Mouse (Mus musculus): ENCODE measurements around the gene Src. TPM values are rescaled to one million over a fixed set of nuclear protein-coding genes. Genes with fewer than 3 reads are reported as not detected.

Gene Src
- polyA plus RNA-seq, 1 experiment from 2014 or later, result 15.1 TPM

DNA sequence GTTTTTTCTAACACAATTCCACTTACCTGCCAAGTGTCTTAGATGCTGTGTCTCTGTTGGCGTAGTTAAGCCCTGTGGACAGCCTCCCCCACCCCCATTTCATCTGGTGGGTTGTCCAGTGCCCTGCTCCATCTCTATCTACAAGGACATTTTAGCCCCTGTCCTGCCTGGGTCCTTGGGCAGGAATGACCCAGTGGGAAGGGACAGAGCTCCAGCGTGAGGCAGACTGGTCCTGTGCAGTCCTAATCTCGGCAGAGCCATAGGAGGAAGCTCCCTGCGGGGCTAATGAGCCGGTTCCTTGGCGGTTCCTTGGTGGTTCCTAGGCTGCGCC is 28.7 kb upstream of the Src start:
- Histone ChIP-seq H3K36me3 (ENCODE audit: control insufficient read depth, insufficient read depth, low read length) (no peaks in the 10 kb centered on the region; the same call in 1 of the 2 replicates), H3K4me1 (ENCODE audit: control insufficient read depth, insufficient read depth, low read length) (no peaks in the 10 kb centered on the region), H3K9me3 (ENCODE audit: control insufficient read depth, low read length) (no peaks in the 10 kb centered on the region), H3K9ac (ENCODE audit: low read length) (no peak overlapping the region), H3K4me3 (ENCODE audit: low read depth, low read length) (no peak overlapping the region), H3K4me2 (ENCODE audit: low read depth) (no peak overlapping the region), H3K27me3 (ENCODE audit: control insufficient read depth, insufficient read depth, low read length) (no peaks in the 10 kb centered on the region), H3K27ac (ENCODE audit: low read depth, low read length) (no peak overlapping the region)
- ATAC-seq (ENCODE audit: insufficient read depth, low FRiP score, low TSS enrichment), result no peak
- no peak for DNase-seq (ENCODE audit: low spot score)
- WGBS, result 85% methylated on average over 7 of the region's 7 CpGs

GRCm38 (mm10) chr2:157392331-157392730 is 25.9 kb upstream of the Src start:
- ATAC-seq (ENCODE audit: insufficient read depth, low FRiP score, low TSS enrichment) (no peak), DNase-seq (ENCODE audit: low spot score) (no peak)
- Histone ChIP-seq H3K4me2 (ENCODE audit: low read depth) (no peak overlapping the region), H3K27ac (ENCODE audit: low read depth, low read length) (no peak overlapping the region), H3K9me3 (ENCODE audit: control insufficient read depth, low read length) (no peaks in the 10 kb centered on the region), H3K9ac (ENCODE audit: low read length) (no peak overlapping the region), H3K27me3 (ENCODE audit: control insufficient read depth, insufficient read depth, low read length) (no peaks in the 10 kb centered on the region), H3K36me3 (ENCODE audit: control insufficient read depth, insufficient read depth, low read length) (no peaks in the 10 kb centered on the region; the same call in 1 of the 2 replicates), H3K4me1 (ENCODE audit: control insufficient read depth, insufficient read depth, low read length) (0 out of 2 replicates have a peak, but pooled peaks cover 3% of the 10 kb centered on the region), H3K4me3 (ENCODE audit: low read depth, low read length) (no peak overlapping the region)
- WGBS, result 96% methylated on average over 2 of the region's 2 CpGs

DNA sequence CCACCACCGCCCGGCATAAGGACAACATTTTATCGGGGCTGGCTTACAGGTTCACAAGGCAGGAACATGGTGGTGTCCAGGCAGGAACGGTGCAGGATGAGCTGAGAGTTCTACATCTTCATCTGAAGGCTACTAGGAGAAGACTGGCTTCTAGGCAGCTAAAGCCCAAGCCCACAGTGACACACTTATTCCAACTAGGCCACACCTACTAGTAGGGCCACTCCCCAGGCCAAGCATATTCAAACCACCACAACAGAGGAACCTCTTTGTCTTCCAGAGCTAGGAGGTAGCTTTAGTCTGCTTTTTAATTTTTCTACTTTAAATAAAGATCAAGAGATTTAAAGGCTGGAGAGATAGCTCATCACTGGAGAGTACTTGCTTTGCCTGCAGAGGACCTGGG is 24.7 kb upstream of the Src start:
- Histone ChIP-seq H3K4me1 (ENCODE audit: control insufficient read depth, insufficient read depth, low read length) (0 out of 2 replicates have a peak, but pooled peaks cover 3% of the 10 kb centered on the region), H3K36me3 (ENCODE audit: control insufficient read depth, insufficient read depth, low read length) (peaks cover 4% of the 10 kb centered on the region), H3K9me3 (ENCODE audit: control insufficient read depth, low read length) (no peaks in the 10 kb centered on the region), H3K4me3 (ENCODE audit: low read depth, low read length) (no peak overlapping the region), H3K27ac (ENCODE audit: low read depth, low read length) (no peak overlapping the region), H3K4me2 (ENCODE audit: low read depth) (no peak overlapping the region), H3K9ac (ENCODE audit: low read length) (no peak overlapping the region), H3K27me3 (ENCODE audit: control insufficient read depth, insufficient read depth, low read length) (no peaks in the 10 kb centered on the region)
- DNase-seq (ENCODE audit: low spot score), result no peak
- no peak for ATAC-seq (ENCODE audit: insufficient read depth, low FRiP score, low TSS enrichment)
- 99% methylated on average over 4 of the region's 4 CpGs for WGBS

DNA sequence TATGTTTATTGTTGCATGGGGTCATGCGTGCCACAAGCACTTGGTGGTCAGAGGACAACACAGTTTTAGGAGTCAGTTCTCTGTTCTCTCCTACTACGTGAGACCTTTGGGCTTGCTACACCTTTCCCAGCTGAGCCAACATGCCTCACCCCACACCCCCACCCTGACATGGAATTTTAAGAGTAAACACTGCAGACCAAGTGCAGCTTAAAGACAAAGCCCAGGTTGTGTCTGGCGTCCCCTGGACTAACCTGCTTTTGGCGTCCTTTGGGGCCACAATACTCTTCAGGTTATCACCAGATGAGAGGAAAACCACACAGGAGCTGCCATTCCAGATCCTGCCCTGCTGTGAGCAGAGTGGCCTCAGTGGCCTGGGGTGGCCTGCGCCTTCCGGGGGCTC is 23.4 kb upstream of the Src start:
- H3K36me3 ChIP-seq (ENCODE audit: control insufficient read depth, insufficient read depth, low read length), result peaks cover 4% of the 10 kb centered on the region
- WGBS, result 66% methylated on average over 6 of the region's 6 CpGs

GRCm38 (mm10) chr2:157395371-157395770 is 22.9 kb upstream of the Src start:
- WGBS, result 71% methylated on average over 5 of the region's 5 CpGs
- DNase-seq (ENCODE audit: low spot score), result no peak

More for the DNA sequence above, 23.4 kb upstream of the Src start:
- DNase-seq (ENCODE audit: low spot score) (no peak), ATAC-seq (ENCODE audit: insufficient read depth, low FRiP score, low TSS enrichment) (no peak)
- Histone ChIP-seq H3K4me3 (ENCODE audit: low read depth, low read length) (no peak overlapping the region), H3K27ac (ENCODE audit: low read depth, low read length) (0 out of 2 replicates have a peak overlapping the region, but pooled peaks have one; percentile 14), H3K4me2 (ENCODE audit: low read depth) (no peak overlapping the region), H3K9me3 (ENCODE audit: control insufficient read depth, low read length) (no peaks in the 10 kb centered on the region), H3K4me1 (ENCODE audit: control insufficient read depth, insufficient read depth, low read length) (0 out of 2 replicates have a peak, but pooled peaks cover 3% of the 10 kb centered on the region), H3K27me3 (ENCODE audit: control insufficient read depth, insufficient read depth, low read length) (no peaks in the 10 kb centered on the region), H3K9ac (ENCODE audit: low read length) (no peak overlapping the region)

GRCm38 (mm10) chr2:157395960-157396359 is 22.3 kb upstream of the Src start:
- H3K4me3 ChIP-seq (ENCODE audit: low read depth, low read length), result no peak overlapping the region
- peaks cover 4% of the 10 kb centered on the region for H3K36me3 ChIP-seq (ENCODE audit: control insufficient read depth, insufficient read depth, low read length)
- H3K4me2 ChIP-seq (ENCODE audit: low read depth), result no peak overlapping the region
- WGBS, result 53% methylated on average over 13 of the region's 13 CpGs
- H3K4me1 ChIP-seq (ENCODE audit: control insufficient read depth, insufficient read depth, low read length), result 0 out of 2 replicates have a peak, but pooled peaks cover 3% of the 10 kb centered on the region
- H3K9me3 ChIP-seq (ENCODE audit: control insufficient read depth, low read length), result no peaks in the 10 kb centered on the region
- ATAC-seq (ENCODE audit: insufficient read depth, low FRiP score, low TSS enrichment) (no peak), DNase-seq (ENCODE audit: low spot score) (no peak)
- H3K27ac ChIP-seq (ENCODE audit: low read depth, low read length), result peak overlapping the region; percentile 58; the same call in 1 of the 2 replicates
- H3K9ac ChIP-seq (ENCODE audit: low read length), result no peak overlapping the region
- H3K27me3 ChIP-seq (ENCODE audit: control insufficient read depth, insufficient read depth, low read length), result no peaks in the 10 kb centered on the region

More at GRCm38 (mm10) chr2:157395371-157395770, 22.9 kb upstream of the Src start:
- H3K27me3 ChIP-seq (ENCODE audit: control insufficient read depth, insufficient read depth, low read length), result no peaks in the 10 kb centered on the region
- H3K4me2 ChIP-seq (ENCODE audit: low read depth), result no peak overlapping the region
- H3K9ac ChIP-seq (ENCODE audit: low read length), result no peak overlapping the region
- peaks cover 4% of the 10 kb centered on the region for H3K36me3 ChIP-seq (ENCODE audit: control insufficient read depth, insufficient read depth, low read length)
- no peak overlapping the region for H3K27ac ChIP-seq (ENCODE audit: low read depth, low read length)
- no peaks in the 10 kb centered on the region for H3K9me3 ChIP-seq (ENCODE audit: control insufficient read depth, low read length)
- no peak for ATAC-seq (ENCODE audit: insufficient read depth, low FRiP score, low TSS enrichment)
- 0 out of 2 replicates have a peak, but pooled peaks cover 3% of the 10 kb centered on the region for H3K4me1 ChIP-seq (ENCODE audit: control insufficient read depth, insufficient read depth, low read length)
- H3K4me3 ChIP-seq (ENCODE audit: low read depth, low read length), result no peak overlapping the region

DNA sequence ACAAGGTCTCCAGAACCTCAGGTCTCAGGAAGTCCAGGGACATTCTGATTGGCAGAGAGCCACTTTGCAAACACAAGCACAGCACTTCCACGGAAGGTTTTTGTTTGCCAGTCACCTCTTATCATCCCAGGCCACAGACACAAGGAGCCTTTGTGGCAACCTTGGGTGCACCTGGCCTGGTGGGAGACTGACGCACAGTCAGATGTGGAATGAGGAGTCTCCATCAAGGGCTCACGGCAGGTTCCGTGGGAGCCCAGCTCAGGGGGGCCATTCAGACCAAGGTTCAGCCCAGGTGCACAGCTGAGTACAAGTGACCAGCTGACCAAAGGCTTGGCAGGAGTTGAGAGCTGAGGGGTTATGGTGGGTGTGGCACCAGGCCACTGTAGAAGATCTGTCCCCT is 20.9 kb upstream of the Src start:
- peaks cover 4% of the 10 kb centered on the region for H3K36me3 ChIP-seq (ENCODE audit: control insufficient read depth, insufficient read depth, low read length)
- 92% methylated on average over 4 of the region's 4 CpGs for WGBS

DNA sequence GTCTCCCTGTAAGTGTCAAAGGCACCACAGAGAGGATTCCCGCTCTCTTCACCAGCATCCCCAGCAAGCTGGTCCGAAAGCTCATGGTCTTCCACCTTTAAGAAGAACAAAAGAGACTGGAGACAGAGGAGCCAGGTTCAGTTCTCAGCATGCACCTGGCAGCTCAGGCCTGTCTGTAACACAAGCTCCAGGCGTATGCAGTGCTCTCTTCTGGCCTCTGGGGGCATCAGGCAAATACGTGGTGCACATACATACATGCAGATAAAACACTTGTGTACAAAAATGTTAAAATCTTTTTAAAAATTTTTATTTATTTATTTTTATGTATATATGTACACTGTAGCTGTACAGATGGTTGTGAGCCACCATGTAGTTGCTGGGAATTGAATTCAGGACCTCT is 19.7 kb upstream of the Src start:
- Histone ChIP-seq H3K36me3 (ENCODE audit: control insufficient read depth, insufficient read depth, low read length) (peaks cover 4% of the 10 kb centered on the region), H3K27me3 (ENCODE audit: control insufficient read depth, insufficient read depth, low read length) (no peaks in the 10 kb centered on the region), H3K4me2 (ENCODE audit: low read depth) (no peak overlapping the region), H3K27ac (ENCODE audit: low read depth, low read length) (no peak overlapping the region), H3K4me3 (ENCODE audit: low read depth, low read length) (no peak overlapping the region), H3K4me1 (ENCODE audit: control insufficient read depth, insufficient read depth, low read length) (0 out of 2 replicates have a peak, but pooled peaks cover 3% of the 10 kb centered on the region), H3K9me3 (ENCODE audit: control insufficient read depth, low read length) (no peaks in the 10 kb centered on the region), H3K9ac (ENCODE audit: low read length) (no peak overlapping the region)
- WGBS, result 96% methylated on average over 4 of the region's 4 CpGs
- no peak for DNase-seq (ENCODE audit: low spot score)
- no peak for ATAC-seq (ENCODE audit: insufficient read depth, low FRiP score, low TSS enrichment)

More for the DNA sequence above, 20.9 kb upstream of the Src start:
- Histone ChIP-seq H3K4me2 (ENCODE audit: low read depth) (no peak overlapping the region), H3K4me3 (ENCODE audit: low read depth, low read length) (no peak overlapping the region), H3K4me1 (ENCODE audit: control insufficient read depth, insufficient read depth, low read length) (0 out of 2 replicates have a peak, but pooled peaks cover 3% of the 10 kb centered on the region), H3K27ac (ENCODE audit: low read depth, low read length) (no peak overlapping the region), H3K27me3 (ENCODE audit: control insufficient read depth, insufficient read depth, low read length) (no peaks in the 10 kb centered on the region), H3K9ac (ENCODE audit: low read length) (no peak overlapping the region; the same call in 1 of the 2 replicates), H3K9me3 (ENCODE audit: control insufficient read depth, low read length) (no peaks in the 10 kb centered on the region)
- DNase-seq (ENCODE audit: low spot score), result no peak
- no peak for ATAC-seq (ENCODE audit: insufficient read depth, low FRiP score, low TSS enrichment)

- Histone ChIP-seq H3K9ac (ENCODE audit: low read length) (no peak overlapping the region), H3K27ac (ENCODE audit: low read depth, low read length) (no peak overlapping the region), H3K4me2 (ENCODE audit: low read depth) (no peak overlapping the region), H3K4me1 (ENCODE audit: control insufficient read depth, insufficient read depth, low read length) (0 out of 2 replicates have a peak, but pooled peaks cover 3% of the 10 kb centered on the region), H3K27me3 (ENCODE audit: control insufficient read depth, insufficient read depth, low read length) (no peaks in the 10 kb centered on the region), H3K9me3 (ENCODE audit: control insufficient read depth, low read length) (no peaks in the 10 kb centered on the region), H3K4me3 (ENCODE audit: low read depth, low read length) (no peak overlapping the region), H3K36me3 (ENCODE audit: control insufficient read depth, insufficient read depth, low read length) (peaks cover 4% of the 10 kb centered on the region)
- DNase-seq (ENCODE audit: low spot score) (no peak), ATAC-seq (ENCODE audit: insufficient read depth, low FRiP score, low TSS enrichment) (no peak)
- 89% methylated on average over 10 of the region's 10 CpGs for WGBS
Measured at GRCm38 (mm10) chr2:157399797-157400196, 18.4 kb upstream of the Src start.

All from neural tube, embryonic 11.5 days (tissue).